Mouse (Mus musculus) adipocyte (in vitro differentiated cells): ENCODE measurements at regions not wholly inside any gene's neighbourhood (a gene's known extent, or its start where the extent isn't known, plus 50 kb on each side); places are given as distances from the start of the nearest gene placed in this dataset.

Experiments used
- DNase-seq: peaks from one replicate; pipeline ENCODE4 v3.0.0-alpha.2; 2016; ENCODE audit warnings: low spot score

DNA sequence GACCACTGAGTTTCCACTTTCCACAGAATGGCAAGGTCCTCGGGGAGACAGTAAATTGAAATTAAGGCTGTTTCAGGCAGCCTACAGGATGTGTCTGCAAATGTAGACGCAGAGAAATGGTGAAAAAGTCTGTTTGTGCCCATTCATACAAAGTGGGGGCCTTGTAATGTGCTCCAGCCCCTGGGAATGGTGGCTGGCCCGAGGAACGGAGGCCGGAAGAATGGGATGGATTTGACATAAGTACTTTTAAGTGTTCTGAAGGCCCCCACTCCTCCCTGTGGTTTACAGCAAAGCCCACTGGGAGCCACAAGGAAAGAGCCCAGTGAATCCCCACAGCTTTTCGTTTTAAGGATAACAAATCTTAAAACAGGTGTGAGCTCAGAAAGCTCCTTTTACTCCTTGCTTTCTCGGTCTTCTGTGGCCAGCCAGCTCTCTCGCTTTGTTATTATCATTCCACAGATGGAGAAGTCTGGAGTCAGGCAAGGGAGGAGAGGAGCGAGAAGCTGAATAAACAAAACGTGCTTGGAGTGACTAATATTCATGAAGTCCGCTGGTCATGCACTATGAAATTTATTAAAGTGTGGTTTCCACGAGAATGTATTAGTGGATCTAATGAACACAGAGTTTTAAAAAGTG lies 337.7 kb downstream of the Hlx start:
- no peak for DNase-seq

DNA sequence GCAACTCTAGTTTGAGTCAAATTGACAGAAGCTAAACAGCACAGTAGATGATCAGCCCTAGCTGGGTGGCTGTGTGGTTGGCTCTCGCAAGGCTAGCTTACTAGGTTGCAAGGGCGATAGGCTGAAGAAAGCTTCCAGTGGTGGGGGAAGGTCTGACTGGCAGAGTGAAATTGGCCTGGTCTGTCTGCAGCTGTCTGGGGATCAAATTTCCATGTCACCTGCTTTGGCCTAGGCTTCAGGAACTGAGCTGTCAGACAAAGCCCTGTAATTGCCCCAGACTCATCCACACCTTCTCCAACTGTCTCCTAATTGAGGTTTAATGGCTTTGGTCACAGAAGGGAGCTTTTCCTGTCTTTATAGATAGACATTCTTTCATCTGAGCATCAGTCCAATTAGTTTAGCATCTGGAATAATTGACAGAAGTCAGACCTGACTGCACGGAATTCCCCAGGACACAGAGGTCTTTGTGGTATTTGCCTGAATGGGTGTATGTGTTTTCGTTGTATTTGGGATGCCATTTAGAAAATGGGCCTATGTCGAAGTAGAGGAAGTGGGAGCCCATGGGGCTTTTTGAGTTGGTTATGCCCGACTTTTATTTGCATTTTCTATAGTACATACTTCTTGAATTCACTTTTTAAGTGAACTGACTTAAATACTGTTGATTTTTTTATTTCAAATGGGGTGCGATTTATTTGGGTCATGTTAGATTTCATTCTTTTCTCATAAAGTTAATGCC lies 348.2 kb downstream of the Hlx start:
- DNase-seq: no peak

DNA sequence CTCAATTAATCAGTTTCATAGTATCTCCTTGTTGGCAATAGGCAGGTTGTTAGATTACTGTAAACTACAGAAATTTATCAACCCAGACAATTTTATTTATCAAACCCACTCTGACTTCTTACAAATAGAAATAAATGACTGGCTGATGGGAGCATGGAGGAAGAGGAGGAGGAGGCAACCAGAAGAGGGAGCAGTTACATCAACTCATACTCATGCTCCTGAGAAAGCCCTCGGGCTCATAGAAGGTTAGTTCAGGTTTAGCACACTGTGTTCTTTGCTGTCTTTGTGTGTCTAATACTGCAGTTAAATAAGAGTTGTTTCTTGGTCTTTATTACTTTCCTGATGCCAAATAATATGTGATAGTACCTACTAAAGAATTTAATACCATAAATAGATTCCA lies 344.6 kb upstream of the 1700056E22Rik start:
- no peak for DNase-seq

DNA sequence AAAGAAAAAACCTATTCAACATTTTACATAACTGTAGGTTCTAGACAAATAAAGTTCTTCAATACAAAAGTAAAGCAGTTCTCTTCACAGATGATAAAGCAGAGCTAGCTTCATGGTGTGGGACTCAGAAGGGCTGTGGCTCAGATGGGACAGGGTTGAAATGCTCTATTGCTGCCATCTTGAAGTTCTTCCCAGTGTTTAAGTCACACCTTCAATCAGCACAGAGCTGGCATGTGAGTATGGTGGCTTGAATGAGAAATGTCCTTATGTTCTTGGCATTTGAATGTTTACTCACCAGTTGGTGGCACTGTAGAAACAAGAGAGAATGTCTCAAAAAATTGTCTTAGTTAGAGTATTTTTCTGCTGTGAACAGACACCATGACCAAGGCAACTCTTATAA lies 330.9 kb upstream of the 1700056E22Rik start:
- DNase-seq: no peak

DNA sequence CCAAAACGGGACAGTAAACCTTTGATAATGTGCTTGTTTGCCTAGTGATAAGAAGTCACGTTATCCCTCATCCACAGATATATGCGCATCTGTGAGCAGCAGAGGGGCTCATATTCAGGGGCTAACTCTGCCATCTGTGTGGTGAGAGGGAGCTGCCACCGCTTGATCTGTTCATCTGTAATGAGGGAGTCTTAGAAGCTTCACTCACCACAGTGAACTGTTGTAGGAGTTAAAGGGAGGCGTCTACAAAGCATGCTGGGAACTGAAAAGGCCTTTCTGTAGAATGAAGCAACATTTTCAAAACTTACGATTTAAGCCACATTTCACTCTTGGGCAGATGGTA lies 324.1 kb upstream of the 1700056E22Rik start:
- no peak for DNase-seq

DNA sequence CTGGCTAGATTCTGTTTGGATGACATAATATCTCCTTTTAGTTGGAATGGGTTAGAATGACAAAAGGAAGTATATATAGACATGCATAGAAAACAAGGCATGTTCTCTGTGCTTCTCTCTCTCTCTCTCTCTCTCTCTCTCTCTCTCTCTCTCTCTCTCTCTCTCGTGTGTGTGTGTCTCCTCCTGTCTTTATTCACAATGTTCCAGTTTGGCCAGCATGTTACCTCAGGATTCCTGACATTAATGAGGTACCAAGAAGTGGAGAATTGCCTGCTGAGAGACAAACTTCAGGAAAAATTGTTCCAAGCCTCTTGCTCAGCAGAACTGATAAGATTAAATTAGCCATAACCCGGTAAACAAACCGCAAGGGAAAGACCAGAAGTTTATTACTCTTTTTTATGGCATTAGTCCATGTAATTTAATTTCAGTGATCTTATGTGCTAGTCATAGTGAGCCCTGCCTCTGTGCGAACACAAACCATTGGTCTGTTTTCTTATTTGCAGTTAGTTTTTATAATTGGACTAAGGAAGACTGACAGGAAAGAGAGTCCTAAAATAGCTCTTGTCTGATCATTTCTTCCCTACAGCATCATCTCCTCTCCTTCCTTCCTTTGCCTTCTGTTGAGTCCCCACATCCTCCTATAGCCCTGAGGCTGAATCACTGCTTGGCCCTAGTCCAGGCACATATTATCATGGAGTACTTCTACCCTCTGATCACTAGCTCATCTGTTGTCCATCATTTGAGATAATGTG lies 323.5 kb upstream of the 1700056E22Rik start:
- DNase-seq: no peak

DNA sequence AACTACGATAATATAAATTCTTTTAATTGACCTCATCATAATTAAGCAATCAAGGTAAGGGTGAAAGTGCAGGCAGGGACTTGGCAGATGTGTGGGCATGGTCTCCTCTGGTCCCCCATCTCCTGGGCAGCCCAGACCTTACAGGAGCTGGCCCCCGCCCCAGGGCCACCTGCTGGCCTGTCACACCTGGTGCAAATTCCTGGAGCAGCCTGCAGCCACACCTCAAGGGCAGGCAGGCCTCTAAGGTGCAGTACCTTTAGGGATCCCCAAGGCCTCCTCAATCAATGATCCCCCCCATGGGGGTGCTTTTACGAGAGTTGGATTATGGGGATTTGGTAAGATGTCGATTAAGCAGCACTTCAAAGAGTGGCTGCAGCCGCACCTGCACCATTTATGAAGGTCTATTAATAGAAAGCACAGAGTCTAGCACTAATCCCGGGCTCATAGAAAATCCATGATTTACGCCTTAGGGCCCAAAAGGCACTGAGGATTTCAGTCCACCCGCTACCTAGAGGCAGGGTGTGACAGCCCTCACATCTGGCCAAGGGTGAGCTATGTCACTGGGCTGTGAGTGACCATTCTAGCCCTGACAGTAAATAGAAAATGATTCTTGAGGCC lies 319.8 kb upstream of the 1700056E22Rik start:
- DNase-seq: no peak

DNA sequence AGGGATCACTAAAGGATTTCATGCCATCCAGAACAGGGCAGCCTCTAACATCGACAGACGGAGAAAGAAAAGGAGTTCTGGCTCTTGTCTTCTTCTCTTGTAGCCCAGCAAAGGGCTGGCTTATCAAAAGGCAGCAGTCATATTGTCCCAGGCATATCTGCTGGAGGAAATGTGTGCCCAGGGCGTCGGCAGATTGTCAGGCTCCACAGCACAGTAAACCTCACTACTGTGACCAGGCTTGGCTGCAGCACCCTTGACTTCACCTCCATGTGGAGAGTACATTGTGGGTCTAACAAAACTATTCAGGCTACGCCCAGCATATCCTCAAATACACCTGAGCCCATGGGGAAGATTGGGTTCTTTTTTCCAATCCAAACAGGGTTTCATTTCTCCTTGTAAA lies 317.7 kb upstream of the 1700056E22Rik start:
- DNase-seq: no peak

DNA sequence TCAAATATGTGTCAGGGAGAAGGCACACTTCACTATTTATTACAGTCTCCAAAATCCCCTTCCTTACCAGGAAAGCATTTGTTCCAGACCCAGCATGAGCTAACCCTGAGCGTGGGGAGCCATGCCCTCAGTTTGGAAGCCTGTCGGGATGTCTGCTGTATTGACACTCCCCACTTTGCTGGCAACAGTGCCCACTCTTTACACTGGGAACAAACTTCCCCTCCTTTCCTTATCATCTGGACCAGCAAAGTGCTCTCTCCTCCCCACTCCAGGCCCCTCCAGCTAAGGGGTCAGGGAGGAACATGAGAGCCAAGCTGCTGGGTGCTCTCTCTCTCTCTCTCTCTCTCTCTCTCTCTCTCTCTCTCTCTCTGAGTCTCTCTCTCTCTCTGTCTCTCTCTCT lies 310.7 kb upstream of the 1700056E22Rik start:
- DNase-seq: no peak

DNA sequence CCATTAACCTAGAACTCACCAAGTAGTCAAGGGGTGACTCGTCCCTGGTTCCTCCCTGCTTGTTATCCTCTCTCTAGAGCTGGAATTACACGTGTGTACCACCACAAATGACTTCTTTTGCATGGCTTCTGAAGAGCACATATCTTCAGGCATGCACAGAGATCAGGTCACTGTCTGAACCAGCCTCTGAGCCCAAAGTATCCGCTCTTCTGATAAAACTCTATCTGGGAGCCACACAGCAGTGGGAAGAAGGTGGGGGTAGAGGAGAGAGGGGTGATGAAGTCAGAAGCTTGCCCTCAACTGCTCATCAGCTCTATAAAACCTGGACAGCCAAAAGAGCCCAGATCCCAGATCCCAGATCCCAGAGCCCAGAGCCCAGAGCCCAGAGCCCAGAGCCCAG lies 301.9 kb upstream of the 1700056E22Rik start:
- no peak for DNase-seq

DNA sequence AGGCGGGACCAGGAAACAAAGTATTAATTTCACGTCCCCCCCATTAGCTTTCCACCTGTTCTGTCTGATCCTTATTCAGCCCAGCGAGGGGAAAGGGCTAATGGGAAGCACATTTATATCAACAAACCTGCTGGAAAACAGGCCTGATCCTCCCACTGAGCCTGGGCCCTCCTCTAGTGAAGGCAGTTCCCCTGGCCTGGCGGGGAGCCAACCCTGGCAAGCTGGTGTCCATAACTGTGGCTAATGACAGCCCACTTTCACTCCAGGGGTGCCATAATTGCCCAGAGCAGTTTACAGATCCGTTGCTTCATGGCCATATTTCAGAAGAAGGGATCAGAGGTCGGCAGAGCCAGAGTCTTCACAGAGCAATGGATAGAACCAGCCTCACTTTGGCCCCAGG lies 301.2 kb upstream of the 1700056E22Rik start:
- no peak for DNase-seq

DNA sequence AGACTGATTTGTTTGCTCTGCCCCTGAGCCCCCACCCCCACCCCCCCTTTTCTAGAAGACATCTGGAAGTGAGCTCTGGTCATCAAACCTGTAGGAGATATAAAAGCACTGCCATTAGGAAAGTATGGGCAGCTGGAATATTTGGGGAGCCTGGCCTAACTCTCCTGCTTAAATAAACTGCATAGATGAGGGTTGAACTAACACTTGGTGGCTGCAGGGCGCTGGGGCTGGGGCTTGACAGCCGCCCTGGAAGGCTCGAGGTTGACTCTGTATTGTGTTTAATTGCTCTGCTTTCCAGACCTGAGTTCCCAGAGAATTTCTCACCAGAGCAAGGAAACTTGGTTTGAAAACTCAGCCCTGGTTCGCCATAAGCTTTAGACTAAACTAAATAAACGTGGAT lies 300.7 kb upstream of the 1700056E22Rik start:
- DNase-seq: no peak

DNA sequence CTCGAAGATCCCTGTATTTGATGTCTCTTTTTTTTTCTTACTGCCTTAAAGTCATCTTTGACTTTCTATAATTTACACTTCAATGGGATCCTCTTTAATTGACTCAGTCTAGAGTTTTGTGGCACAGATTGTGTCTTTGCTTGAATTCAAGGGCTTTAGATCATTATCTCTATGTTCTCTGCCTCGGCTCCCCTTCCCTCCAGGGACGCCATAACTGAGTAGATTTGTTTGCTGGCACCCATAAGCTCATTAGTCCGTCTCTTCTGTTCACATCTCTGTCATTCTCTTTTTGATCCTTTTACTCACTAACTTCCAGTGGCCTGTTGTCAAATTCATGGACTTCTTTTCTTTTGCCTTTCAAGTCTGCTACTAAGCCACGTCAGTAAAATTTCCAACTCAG lies 299.0 kb upstream of the 1700056E22Rik start:
- DNase-seq: no peak

DNA sequence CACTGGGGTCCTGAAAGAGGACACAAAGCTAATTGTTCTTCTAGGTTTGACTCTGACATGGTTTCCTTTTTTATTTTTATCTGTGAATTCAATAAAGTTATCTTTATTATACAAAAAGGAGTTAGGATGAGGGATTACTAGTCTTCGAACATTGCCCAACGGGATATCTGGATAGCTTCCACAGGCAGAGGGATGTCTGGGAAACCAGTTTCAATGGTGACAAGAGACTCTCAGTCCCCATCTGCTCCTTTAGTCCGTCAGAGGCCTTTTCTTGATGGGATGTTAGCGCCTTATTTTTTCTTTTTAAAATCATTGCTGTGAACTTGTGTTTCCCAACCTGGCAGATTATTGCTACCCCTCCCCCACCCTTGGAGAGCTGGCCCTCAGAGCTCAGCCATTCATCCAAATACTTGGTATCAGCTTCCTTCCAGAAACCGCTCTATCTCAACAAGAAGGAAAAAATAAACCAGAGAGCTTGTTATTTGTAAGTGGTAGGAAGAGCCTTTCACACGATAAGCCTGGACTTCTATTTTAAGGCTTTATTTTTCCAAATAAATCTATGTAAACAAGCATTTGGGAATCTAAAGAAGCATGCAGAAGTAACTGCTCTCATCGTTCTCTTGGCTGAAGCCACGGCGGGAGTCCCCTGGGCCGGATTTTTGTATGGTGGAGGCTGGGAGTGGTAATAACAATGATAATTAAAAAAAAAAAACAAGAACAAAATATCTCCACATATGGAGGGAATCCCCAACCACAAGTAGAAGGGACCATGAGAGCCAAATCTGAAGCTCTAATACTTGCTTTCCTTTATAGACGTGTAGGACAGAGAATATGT lies 296.6 kb upstream of the 1700056E22Rik start:
- peak; percentile 7 for DNase-seq

DNA sequence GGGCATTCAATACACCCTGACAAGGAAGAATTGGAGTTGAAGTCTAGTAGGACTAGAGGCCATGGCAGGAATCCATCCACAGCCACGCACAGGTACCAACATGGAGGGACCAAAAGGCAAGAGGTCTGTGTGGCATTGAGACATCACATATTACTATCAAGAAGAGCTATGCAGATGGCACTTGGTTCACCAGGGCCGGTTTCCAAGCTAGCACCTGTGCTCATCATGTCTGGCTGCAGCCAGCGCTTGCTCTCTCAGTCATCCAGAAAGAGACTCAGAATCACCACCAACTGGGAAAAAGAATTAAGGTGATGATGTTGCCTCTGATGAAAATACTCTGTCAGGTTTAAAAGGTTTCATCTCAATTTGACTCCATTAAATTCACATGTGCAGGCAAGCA lies 292.1 kb upstream of the 1700056E22Rik start:
- no peak for DNase-seq

DNA sequence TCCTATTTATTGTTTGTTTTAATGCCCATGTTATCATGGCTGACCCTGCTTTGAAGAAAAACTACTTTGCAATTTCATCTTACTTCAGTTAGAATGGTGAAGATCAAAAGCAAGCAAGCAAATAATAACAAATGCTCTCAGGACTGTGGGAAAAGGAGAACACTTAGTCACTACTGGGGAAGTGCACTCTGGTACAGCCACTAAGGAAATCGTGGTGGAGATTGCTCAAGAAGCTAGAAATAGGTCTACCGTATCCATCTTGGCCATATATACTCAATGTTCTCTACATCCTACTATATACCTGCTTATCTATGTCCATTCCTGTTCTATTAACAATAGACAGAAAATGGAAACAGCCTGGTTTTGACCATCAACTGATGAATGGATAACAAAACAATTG lies 290.1 kb upstream of the 1700056E22Rik start:
- no peak for DNase-seq

DNA sequence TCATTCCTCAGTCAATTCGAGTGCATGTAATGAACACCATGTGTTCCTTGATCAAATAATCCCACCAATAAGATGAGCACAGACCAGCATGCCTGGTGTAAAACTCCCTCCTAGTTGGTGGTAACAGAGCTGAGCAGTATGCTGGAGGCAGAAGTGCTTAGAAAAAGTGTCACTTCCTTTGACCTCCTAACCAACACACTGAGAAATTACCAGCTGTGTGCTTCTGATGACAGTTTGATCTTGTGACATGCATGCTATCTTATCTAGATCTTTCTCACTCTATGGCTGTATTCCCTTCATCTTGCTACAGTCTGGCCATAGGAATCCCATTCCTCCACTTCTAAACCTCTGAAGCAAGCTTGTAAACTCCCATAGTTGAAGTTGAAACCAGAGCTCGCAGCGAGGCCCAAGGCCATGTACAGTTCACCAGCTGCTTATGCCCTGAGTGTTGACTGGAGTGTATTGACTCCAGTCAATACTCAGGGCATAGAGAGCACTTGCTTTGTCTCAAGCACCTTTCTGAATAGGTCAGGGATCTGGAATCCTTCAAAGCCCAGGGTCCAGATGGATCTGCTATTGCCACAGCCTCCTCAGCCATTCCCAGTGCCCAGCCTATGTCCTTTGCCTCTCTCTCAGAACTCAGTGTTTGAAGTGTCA lies 286.5 kb upstream of the 1700056E22Rik start:
- no peak for DNase-seq

DNA sequence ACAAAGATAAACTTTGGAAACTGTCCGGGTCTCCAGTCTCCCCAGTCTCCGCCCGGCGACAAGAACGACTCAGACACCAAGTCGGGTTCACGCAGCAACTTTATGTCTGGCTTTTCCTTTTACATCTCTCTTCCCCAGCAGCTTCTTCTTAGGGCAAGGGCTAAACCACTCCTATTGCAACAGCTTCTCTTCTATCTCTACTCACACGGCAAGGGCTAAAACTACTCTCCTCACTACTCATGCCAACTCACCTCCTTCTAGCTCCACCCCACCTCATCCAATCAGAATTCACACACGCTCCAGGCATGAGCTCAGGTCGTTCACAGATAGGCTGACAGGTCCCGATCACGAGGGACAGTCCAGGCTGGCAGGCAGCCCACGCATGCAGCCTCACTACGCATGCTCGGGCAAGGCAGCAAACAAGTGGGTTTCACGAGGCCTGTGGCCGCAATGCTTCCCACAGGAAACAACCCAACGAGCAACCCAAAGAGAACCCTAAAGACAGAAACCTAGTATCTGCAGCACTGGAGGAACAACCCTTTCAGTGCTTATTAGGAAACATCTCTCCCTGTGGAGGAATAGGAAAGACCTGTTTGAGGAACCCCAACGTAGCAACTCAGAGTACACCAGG lies 276.2 kb upstream of the 1700056E22Rik start:
- DNase-seq: no peak

DNA sequence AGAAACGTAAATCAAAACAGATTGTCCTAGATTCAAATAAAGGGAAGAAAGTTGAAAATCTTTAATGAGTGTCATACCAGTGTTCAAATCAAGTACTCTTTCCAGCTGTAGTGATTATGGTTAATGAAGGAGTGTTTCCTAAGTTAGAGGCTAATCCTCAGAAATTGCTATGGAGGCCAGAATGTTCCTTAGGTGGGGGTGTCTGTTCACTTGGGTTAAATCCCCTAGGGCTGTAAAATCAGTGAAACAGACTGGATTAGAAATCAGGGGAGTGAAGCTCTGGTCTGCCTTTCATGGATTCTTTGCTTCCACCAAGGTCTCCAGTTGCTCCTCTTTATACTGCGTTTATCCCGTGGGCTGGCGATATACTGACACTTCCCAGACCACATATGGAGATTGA lies 270.7 kb upstream of the 1700056E22Rik start:
- DNase-seq: no peak

DNA sequence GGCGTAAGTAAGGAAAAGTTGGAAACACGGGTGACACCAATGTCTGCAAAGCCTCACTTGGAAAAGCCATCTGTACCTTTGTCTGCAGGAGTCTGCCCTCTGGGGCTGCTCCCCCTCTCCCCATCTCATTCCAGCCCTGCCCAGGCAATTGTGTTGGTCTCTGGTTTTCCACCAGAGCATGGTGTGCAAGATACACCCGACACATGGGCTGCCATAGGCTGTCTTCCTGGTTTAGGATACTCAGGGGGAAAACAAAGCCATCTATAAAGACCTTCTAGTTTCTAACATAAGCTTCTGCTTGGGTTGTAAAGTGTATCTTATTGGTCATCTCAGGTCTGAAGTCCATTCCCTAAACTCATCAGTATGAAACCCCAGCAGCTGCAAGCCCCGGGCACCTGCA lies 270.1 kb upstream of the 1700056E22Rik start:
- no peak for DNase-seq

DNA sequence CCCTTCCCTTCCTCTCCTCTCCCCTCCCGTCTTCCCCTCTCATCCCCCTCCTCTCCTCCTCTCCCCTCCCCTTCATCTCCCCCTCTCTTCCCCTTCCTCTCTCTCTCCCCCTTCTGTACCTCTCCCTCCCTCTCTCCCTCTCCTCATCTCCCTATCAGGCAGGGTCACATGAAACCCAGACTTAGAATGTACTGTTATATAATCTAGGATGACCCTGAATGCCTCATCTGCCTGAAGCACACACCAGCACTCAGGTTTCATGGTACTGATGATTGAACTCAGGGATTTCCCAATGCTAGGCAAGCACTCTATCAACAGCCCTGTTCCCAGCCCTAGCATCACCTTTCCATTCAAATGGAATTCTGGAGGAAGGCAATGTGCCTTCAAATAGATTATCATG lies 264.6 kb upstream of the 1700056E22Rik start:
- DNase-seq: no peak
